Comparison of ENCODE assay signal across 15 mouse cellular contexts in the genomic region with DNA sequence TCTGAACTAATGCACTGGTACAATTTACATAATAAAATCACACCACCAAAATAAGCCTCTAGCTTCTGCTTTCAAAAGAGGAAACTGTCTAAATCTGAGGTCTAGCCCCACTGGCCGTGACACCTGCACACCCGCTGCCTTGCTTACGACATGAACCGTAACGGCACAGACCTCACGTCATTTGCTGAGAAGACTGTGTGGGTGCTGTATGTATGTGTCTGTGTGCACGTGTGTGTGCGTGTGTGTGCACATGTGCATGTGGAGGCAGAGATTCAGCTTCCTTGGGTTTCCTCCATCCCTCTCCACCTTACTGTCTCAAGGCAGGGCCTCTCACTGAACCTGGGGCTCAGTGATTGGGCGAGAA. TPM values are rescaled to one million over a fixed set of nuclear protein-coding genes. Genes with fewer than 3 reads are reported as not detected.
DNase-seq lines count a peak whose midpoint lies in the region; ATAC-seq lines count a peak whose summit lies in the region.
"Had no signal": no experiment of that assay in that cellular context is flagged by ENCODE, and none has a peak within 500 bp of the region (broad histone marks: within the 10 kb centered on the region; RNA-seq: fewer than 3 reads in every experiment).

No protein-coding gene starts in this region.

- H3K4me3 ChIP-seq in macrophage (ENCODE audit: inconsistent target): no peak overlapping the region
- H3K4me3 ChIP-seq: heart, embryonic 10.5 days; hindbrain, embryonic 15.5 days; kidney, embryonic 15.5 days; myocyte had no signal

- 16% methylated on average over 9 of the region's 9 CpGs for WGBS in macrophage (ENCODE audit: missing documents)

- DNase-seq in A20 (ENCODE audit: low read depth, low spot score): peak; percentile 96
- DNase-seq in spleen, postnatal 36 days (ENCODE audit: low spot score in 2 of 2): peak; percentile 89 to 90
- DNase-seq in gastrocnemius, postnatal 14 days: no peak
- DNase-seq in kidney, postnatal 4 days: no peak
- no peak for DNase-seq in gastrocnemius, adult 18-20 months (ENCODE audit: low spot score)

- peak; percentile 33 for ATAC-seq in CD4-positive, CD25-positive, alpha-beta regulatory T cell, adult 4 months

- intact Hi-C loops in gastrocnemius, postnatal 14 days (cut with DNase I; ENCODE audit: low total_unique reads): no loop called here

- peaks cover 28% of the 10 kb centered on the region; the same call in 1 of the 2 replicates for H3K79me2 ChIP-seq in macrophage (ENCODE audit: inconsistent target)

- H3K36me3 ChIP-seq in macrophage (ENCODE audit: inconsistent target): peaks cover 18% of the 10 kb centered on the region

- H3K27ac ChIP-seq in macrophage: peak overlapping the region; percentile 65
- H3K27ac ChIP-seq: heart, embryonic 10.5 days; hindbrain, embryonic 15.5 days; kidney, embryonic 15.5 days had no signal

RNA-seq across cellular contexts. Expression of a gene that starts 8.2 kb away (rescaled TPM):
- polyA plus RNA-seq in CD4-positive, CD25-positive, alpha-beta regulatory T cell, adult 4 months (2017; shearing (Covaris generic)): 10 to 100 TPM; 19.1 to 24.6 TPM
- 10 to 100 TPM in 25 of 26 experiments, 1 to 10 TPM in 1; 9.6 to 23.5 (median 14.8) TPM for total RNA-seq in macrophage (2018; cell fraction: chromatin; rRNA removed)
- 10 to 100 TPM; 30.7 to 54.9 (median 39.1) TPM for total RNA-seq in macrophage (2018; cell fraction: cytosol; rRNA removed)
- 10 to 100 TPM; 16.0 to 33.8 (median 21.8) TPM for total RNA-seq in macrophage (2018; cell fraction: nucleus; rRNA removed)
- 55.6 to 78.5 TPM (median 58.7 TPM) in 3 replicates for polyA plus RNA-seq in macrophage (2018)
- 10 to 100 TPM; 16.9 to 18.5 TPM for total RNA-seq in gastrocnemius, postnatal 14 days (2021)
- total RNA-seq in gastrocnemius, adult 18-20 months (2021): 10 to 100 TPM; 14.4 to 15.1 TPM

RNA-seq across cellular contexts. Expression of a gene that starts 22.4 kb away (rescaled TPM):
- polyA plus RNA-seq in CD4-positive, CD25-positive, alpha-beta regulatory T cell, adult 4 months (2017; shearing (Covaris generic)): not detected
- total RNA-seq in macrophage (2018; cell fraction: chromatin; rRNA removed): not detected
- total RNA-seq in macrophage (2018; cell fraction: cytosol; rRNA removed): not detected
- total RNA-seq in macrophage (2018; cell fraction: nucleus; rRNA removed): not detected
- polyA plus RNA-seq in macrophage (2018): not detected in 3 replicates
- not detected for total RNA-seq in gastrocnemius, postnatal 14 days (2021)
- total RNA-seq in gastrocnemius, adult 18-20 months (2021): not detected
- total RNA-seq: left cerebral cortex, adult 18-20 months; MEL had no signal
- polyA plus RNA-seq: cortical plate, adult 2 months; heart, embryonic 10.5 days; hindbrain, embryonic 15.5 days; kidney, embryonic 15.5 days; lung, embryonic 14.5 days; myocyte had no signal

Comparison
In these comparisons a context has a peak if more than half of its experiments do, and no peak if none do; other contexts are left out.
1. DNase-seq: peak in A20 (single experiment) and spleen, postnatal 36 days (2 of 2); none in gastrocnemius, postnatal 14 days (single experiment), kidney, postnatal 4 days (0 of 2) and gastrocnemius, adult 18-20 months (single experiment).